Mouse (Mus musculus): ENCODE measurements around the gene Mpst.

DNA sequence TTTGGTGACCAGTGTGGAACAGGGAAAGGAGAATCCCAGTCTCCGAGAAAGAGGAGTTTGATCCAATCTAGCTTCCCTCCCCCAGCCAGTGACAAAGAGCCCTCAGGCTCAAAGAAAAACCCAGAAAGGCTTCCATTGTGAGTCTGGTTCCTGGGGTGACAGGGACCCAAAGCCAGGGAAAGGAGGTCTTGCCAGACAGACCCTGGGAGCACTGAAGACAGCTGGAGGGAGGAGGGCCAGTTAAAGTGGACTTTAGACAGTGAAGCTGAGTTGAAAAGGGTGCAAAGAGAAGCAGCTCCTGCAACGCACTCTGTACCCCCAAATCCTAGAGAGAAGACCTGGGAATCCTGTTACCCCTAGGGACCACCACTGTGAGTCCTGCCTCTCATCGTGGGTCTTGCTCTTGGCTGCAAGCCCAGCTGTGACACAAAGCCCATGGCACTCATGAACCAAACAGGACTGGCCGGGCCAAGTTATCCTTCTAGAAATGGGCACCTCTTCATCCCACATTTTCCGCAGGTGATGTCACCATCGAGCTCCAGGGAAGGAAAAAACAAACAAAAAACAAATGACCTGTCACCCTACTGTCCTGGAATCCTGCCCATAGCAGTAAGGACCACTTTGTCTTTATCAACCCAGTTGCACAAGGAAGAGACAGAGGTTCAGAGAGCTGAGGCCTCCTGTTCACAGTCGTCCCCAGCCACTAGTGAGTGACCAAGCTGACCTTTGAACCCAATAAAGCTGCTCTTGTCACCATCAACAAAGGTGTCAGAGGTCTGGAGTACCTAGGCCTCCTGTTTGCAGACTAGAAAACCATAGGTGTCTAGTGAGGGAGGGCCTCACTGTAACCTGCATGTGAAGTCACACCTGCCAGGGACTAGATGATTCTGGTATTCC lies 21.7 kb upstream of the Mpst start:
- TF ChIP-seq POLR2A (IDR thresholded peaks at IDR 0.05; ENCODE audit: borderline replicate concordance, low read depth, low read length) (no peak), CTCF (IDR thresholded peaks at IDR 0.05; ENCODE audit: low read depth, low read length) (no peak)

All from bone marrow macrophage, adult 2 months (primary cell).